Mouse (Mus musculus): ENCODE measurements around the gene Dnajb1.

GRCm38 (mm10) chr8:83568755-83569154, 39.2 kb upstream of the Dnajb1 start:
- TF ChIP-seq CTCF (IDR thresholded peaks at IDR 0.05; ENCODE audit: low read depth, low read length) (no peak), POLR2A (IDR thresholded peaks at IDR 0.05; ENCODE audit: insufficient read depth, low read length) (no peak)
